Comparison of ENCODE assay signal across 20 mouse cellular contexts in the genomic region with DNA sequence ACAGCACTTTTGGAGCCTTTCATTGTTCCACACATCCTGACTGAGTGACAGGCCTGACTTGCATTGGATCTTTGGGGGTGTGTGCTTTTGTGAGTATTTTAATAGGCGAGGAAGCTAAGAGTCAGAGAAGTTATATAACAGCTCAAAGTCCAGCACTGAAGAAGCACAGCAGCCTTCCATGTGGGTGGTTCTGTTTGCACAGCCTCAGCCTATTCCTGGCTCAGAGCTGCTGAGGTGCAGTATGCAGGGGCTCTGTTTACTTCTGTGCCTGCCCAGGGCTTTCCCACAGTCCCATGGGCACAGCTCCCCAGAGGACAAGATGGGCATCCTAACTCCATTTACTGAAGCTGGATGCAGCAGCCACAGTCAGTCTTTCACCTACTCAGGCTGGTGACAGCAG. TPM values are rescaled to one million over a fixed set of nuclear protein-coding genes. Genes with fewer than 3 reads are reported as not detected.
A peak's percentile ranks its signal among the peaks of the same experiment; 100 is the strongest.
DNase-seq lines count a peak whose midpoint lies in the region; ATAC-seq lines count a peak whose summit lies in the region.
"Had no signal": no experiment of that assay in that cellular context is flagged by ENCODE, and none has a peak within 500 bp of the region (broad histone marks: within the 10 kb centered on the region; RNA-seq: fewer than 3 reads in every experiment).

No protein-coding gene starts in this region.

- H3K4me3 ChIP-seq in embryonic facial prominence, embryonic 10.5 days, result no peak overlapping the region
- H3K4me3 ChIP-seq: forebrain, embryonic 10.5 days; heart, embryonic 15.5 days; limb, embryonic 15.5 days; neural tube, embryonic 13.5 days had no signal

- no peak for DNase-seq in cerebellum, adult 18-20 months
- DNase-seq in left cerebral cortex, adult 18-20 months (ENCODE audit: low spot score in 2 of 2), result peak; percentile 60 to 84
- no peak for DNase-seq in left cerebral cortex, postnatal 10 days (ENCODE audit: extremely low spot score in 1 of 2, low spot score in 2 of 2)
- DNase-seq in kidney, postnatal 10 days, result peak; percentile 24
- peak; percentile 76 to 90 for DNase-seq in right cerebral cortex, postnatal 36 days (ENCODE audit: low spot score in 2 of 2)
- no peak for DNase-seq in embryonic facial prominence, embryonic 10.5 days (ENCODE audit: low spot score)
- DNase-seq in ovary, postnatal 10 days (ENCODE audit: low spot score), result no peak
- DNase-seq: adrenal gland, postnatal 36 days; cerebellum, adult 2 months; gastrocnemius, postnatal 36 days; lung, postnatal 36 days; spleen, adult 18-20 months; thymus, adult 2 months had no signal

- intact Hi-C loops in left cerebral cortex, postnatal 10 days (cut with DNase I), result no loop called here

- peaks cover 46% of the 10 kb centered on the region for H3K36me3 ChIP-seq in embryonic facial prominence, embryonic 10.5 days (replicated peaks)
- H3K36me3 ChIP-seq: heart, embryonic 15.5 days had no signal

- H3K4me1 ChIP-seq in embryonic facial prominence, embryonic 10.5 days, result no peaks in the 10 kb centered on the region
- H3K4me1 ChIP-seq: forebrain, embryonic 10.5 days; limb, embryonic 15.5 days; neural tube, embryonic 13.5 days had no signal

- ATAC-seq in cerebellum, adult (ENCODE audit: insufficient number of reproducible peaks, low FRiP score, low TSS enrichment), result 0 out of 2 replicates have a peak, but pooled peaks have one; percentile 26
- ATAC-seq: hindbrain, embryonic 16.5 days; midbrain, embryonic 16.5 days had no signal

- H3K9me3 ChIP-seq in embryonic facial prominence, embryonic 10.5 days, result no peaks in the 10 kb centered on the region
- H3K9me3 ChIP-seq: forebrain, embryonic 10.5 days; heart, embryonic 15.5 days; limb, embryonic 15.5 days; neural tube, embryonic 13.5 days had no signal

- 88% methylated on average over 1 of the region's 1 CpGs for WGBS in embryonic facial prominence, embryonic 10.5 days

- H3K27me3 ChIP-seq in embryonic facial prominence, embryonic 10.5 days (replicated peaks; ENCODE audit: low read depth, poor library complexity, severe bottlenecking), result no peaks in the 10 kb centered on the region
- H3K27me3 ChIP-seq: heart, embryonic 15.5 days; limb, embryonic 15.5 days; neural tube, embryonic 13.5 days had no signal

- H3K27ac ChIP-seq in embryonic facial prominence, embryonic 10.5 days (replicated peaks), result no peak overlapping the region
- H3K27ac ChIP-seq: forebrain, embryonic 10.5 days; heart, embryonic 15.5 days; limb, embryonic 15.5 days; neural tube, embryonic 13.5 days had no signal

RNA-seq across cellular contexts. Expression of gene Nsg1, which starts 42.7 kb away (rescaled TPM):
- total RNA-seq in left cerebral cortex, adult 18-20 months (2021), result 100 to 1,000 TPM; 457 to 466 TPM
- 100 to 1,000 TPM; 793 to 891 TPM for total RNA-seq in left cerebral cortex, postnatal 10 days (2021)
- 110 and 128 TPM in 2 replicates for polyA plus RNA-seq in embryonic facial prominence, embryonic 10.5 days (2016; fragmentation: Nextera tagmentation; extraction: Ambion mirVana)

Comparison
In these comparisons a context has a peak if more than half of its experiments do, and no peak if none do; other contexts are left out.
1. DNase-seq: peak in left cerebral cortex, adult 18-20 months (2 of 2), kidney, postnatal 10 days (single experiment) and right cerebral cortex, postnatal 36 days (2 of 2); none in cerebellum, adult 18-20 months (0 of 2), left cerebral cortex, postnatal 10 days (0 of 2), embryonic facial prominence, embryonic 10.5 days (single experiment) and ovary, postnatal 10 days (single experiment).